Mouse (Mus musculus): ENCODE data around the gene Obscn. TPM values are rescaled to one million over a fixed set of nuclear protein-coding genes. Genes with fewer than 3 reads are reported as not detected.
"Not testable (repeated sequence)": the region's sequence is repeated elsewhere in the genome, so short reads cannot be mapped to it uniquely, and the experiment has no call there.

Obscn gene
- polyA plus RNA-seq, 1 experiment from 2014 or later: 0.29 TPM

DNA sequence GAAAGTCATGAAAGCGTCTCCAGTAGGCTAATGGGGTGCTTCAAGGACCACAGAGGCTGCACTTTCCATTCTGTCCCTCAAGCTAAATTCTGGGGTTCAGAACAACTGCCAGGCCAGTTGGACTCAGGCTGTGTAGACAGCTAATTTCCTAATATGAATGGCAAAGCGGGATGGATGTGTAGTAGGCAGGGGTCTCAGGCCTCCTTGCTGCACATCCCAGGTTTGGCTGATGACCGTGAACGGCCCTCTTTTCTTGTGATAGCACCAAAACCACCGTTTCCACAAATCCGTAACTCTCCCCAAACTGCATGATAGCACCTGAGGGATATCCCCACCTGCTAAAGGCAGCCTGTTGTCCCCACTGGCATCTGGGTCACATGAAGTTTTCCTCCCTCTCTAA lies 177.7 kb downstream of the Obscn start:
- no peak overlapping the region for H3K27ac ChIP-seq (ENCODE audit: low read length)
- no peak overlapping the region for H3K4me3 ChIP-seq (ENCODE audit: low read depth, low read length)
- no peak overlapping the region for H3K9ac ChIP-seq (ENCODE audit: low read depth, low read length)
- WGBS: 87% methylated on average over 6 of the region's 6 CpGs
- no peak for ATAC-seq
- no peaks in the 10 kb centered on the region for H3K9me3 ChIP-seq (replicated peaks; ENCODE audit: control insufficient read depth, low read length, poor library complexity, severe bottlenecking)
- 0 out of 2 replicates have a peak, but pooled peaks cover 3% of the 10 kb centered on the region for H3K36me3 ChIP-seq (ENCODE audit: control insufficient read depth, insufficient read depth, low read length)
- peak overlapping the region; percentile 86; the same call in 1 of the 2 replicates for H3K4me2 ChIP-seq (ENCODE audit: low read length)
- no peaks in the 10 kb centered on the region for H3K27me3 ChIP-seq (ENCODE audit: control insufficient read depth, insufficient read depth, low read depth, low read length)
- peaks cover 31% of the 10 kb centered on the region for H3K4me1 ChIP-seq (ENCODE audit: control insufficient read depth, insufficient read depth, low read length)

DNA sequence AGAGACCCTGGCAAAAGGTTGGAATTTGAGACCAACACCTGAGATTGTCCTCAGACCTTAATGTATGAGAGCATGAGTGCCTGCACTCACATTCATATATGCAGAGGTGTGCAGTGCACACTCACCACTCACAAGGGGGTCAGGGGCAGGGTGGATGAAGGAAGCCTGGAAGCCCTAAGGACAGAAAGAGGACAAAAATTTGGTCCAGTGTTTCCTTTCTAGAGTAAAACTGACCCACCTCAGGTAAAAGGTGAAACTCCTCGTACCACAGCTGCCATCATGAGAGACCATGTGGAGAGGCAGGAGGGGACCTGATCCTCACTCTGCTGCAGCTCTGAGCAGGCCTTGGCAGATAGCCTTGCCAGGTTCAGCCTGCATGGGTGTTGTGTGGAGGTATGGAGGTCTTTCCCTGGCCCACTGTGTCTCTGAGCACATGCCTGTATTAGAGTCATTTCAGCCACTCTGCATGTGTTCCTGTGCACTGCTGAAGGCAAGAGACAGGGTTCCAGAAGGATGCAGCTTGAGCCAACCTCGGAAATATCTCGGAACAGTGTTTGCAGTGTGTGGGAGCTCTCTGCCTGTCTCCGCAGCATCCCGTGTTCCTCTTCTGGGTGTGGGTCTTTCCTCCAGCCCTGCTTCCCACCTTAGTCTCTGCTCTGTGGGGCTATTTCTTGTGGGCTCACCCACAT lies 178.8 kb downstream of the Obscn start:
- Histone ChIP-seq H3K4me1 (ENCODE audit: control insufficient read depth, insufficient read depth, low read length) (peaks cover 35% of the 10 kb centered on the region), H3K9me3 (replicated peaks; ENCODE audit: control insufficient read depth, low read length, poor library complexity, severe bottlenecking) (no peaks in the 10 kb centered on the region), H3K9ac (ENCODE audit: low read depth, low read length) (peak overlapping the region; percentile 82), H3K4me3 (ENCODE audit: low read depth, low read length) (peak overlapping the region; percentile 62), H3K27me3 (ENCODE audit: control insufficient read depth, insufficient read depth, low read depth, low read length) (no peaks in the 10 kb centered on the region), H3K36me3 (ENCODE audit: control insufficient read depth, insufficient read depth, low read length) (0 out of 2 replicates have a peak, but pooled peaks cover 3% of the 10 kb centered on the region), H3K4me2 (ENCODE audit: low read length) (peak overlapping the region; percentile 86), H3K27ac (ENCODE audit: low read length) (no peak overlapping the region)
- 84% methylated on average over 5 of the region's 5 CpGs for WGBS
- no peak for ATAC-seq

DNA sequence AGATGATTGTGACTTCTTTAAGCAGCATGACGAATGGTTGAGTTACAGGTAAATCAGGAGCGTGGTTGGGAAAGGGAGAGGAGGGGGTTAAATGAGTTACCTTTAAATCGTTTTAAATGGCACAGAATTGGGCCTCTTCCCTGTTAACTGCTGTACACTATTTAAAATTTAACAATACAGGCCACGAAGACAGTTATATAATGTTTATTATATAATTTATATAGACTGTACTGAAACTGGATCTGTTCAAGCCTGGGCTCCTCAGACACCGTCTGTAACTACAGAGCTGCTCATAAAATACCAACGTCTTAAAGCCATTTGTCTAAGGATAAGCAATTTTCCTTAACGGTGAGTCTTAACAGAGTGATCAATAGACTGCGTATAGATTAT lies 180.3 kb downstream of the Obscn start:
- Histone ChIP-seq H3K9me3 (replicated peaks; ENCODE audit: control insufficient read depth, low read length, poor library complexity, severe bottlenecking) (no peaks in the 10 kb centered on the region), H3K27me3 (ENCODE audit: control insufficient read depth, insufficient read depth, low read depth, low read length) (no peaks in the 10 kb centered on the region), H3K4me1 (ENCODE audit: control insufficient read depth, insufficient read depth, low read length) (peaks cover 48% of the 10 kb centered on the region), H3K36me3 (ENCODE audit: control insufficient read depth, insufficient read depth, low read length) (0 out of 2 replicates have a peak, but pooled peaks cover 3% of the 10 kb centered on the region), H3K4me2 (ENCODE audit: low read length) (peak overlapping the region; percentile 86), H3K4me3 (ENCODE audit: low read depth, low read length) (peak overlapping the region; percentile 62), H3K27ac (ENCODE audit: low read length) (peak overlapping the region; percentile 98), H3K9ac (ENCODE audit: low read depth, low read length) (peak overlapping the region; percentile 82)
- ATAC-seq: no peak
- 15% methylated on average over 8 of the region's 8 CpGs for WGBS

DNA sequence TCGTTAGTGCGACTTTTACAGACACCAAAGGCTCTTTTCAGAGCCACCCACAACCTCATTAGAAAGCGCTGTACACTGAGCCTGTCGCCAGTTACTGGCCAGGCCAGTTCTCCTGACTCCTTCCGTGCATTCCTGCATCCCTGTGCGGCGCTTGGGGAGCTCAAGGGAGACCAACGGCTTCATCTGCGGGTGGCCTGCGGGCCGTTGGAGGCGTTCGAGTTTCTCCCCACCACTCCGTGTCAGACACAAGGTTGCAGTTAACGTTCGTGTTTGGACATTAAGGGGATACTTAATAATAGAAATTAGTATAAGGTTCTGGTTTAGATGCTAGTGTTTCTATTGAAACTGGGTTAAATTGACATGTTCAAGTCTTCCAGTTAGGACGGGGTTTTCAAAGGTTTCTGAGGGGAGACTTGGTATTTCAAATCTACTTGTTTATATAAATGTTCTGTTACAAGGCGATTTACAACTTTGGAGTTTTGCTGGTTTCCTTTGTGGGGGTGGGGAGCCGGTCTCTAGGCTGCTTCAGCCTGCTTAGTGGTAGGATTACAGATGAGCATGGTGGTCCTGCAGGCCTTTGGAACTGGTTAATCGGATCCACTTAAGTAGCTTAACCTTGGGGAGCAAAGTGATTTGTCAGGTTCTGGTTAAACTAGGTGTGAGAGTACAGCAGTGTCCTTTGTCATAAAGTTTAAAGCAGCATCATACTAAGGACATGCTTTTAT lies 180.9 kb downstream of the Obscn start:
- Histone ChIP-seq H3K27ac (ENCODE audit: low read length) (peak overlapping the region; percentile 98), H3K4me1 (ENCODE audit: control insufficient read depth, insufficient read depth, low read length) (peaks cover 51% of the 10 kb centered on the region), H3K36me3 (ENCODE audit: control insufficient read depth, insufficient read depth, low read length) (0 out of 2 replicates have a peak, but pooled peaks cover 3% of the 10 kb centered on the region), H3K27me3 (ENCODE audit: control insufficient read depth, insufficient read depth, low read depth, low read length) (no peaks in the 10 kb centered on the region), H3K9ac (ENCODE audit: low read depth, low read length) (peak overlapping the region; percentile 82), H3K4me3 (ENCODE audit: low read depth, low read length) (peak overlapping the region; percentile 62), H3K9me3 (replicated peaks; ENCODE audit: control insufficient read depth, low read length, poor library complexity, severe bottlenecking) (no peaks in the 10 kb centered on the region), H3K4me2 (ENCODE audit: low read length) (peak overlapping the region; percentile 86)
- ATAC-seq: no peak
- WGBS: under 1% methylated on average over 20 of the region's 20 CpGs

DNA sequence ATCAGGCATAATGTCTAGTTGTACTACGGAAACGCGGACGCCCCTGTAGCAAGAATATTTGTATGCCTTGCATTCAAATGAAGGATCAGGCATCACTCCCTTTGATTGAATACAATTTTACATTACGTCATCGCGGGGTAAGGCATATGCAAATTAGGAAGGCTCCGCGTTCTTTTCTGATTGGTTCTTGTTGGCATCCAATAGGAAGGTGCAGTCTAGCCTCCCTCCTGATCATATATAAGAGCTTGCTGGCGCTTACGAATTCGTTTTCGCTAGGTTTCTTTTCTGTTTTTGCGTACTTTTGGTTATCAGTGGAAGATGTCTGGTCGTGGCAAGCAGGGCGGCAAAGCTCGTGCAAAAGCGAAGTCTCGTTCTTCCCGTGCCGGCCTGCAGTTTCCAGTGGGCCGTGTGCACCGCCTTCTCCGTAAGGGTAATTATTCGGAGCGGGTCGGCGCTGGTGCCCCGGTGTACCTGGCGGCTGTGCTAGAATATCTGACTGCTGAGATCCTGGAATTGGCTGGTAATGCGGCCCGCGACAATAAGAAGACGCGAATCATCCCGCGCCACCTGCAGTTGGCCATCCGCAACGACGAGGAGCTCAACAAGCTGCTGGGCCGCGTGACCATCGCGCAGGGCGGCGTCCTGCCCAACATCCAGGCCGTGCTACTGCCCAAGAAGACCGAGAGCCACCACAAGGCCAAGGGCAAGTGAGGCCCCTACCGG lies 181.6 kb downstream of the Obscn start, which contains the start of the genes Hist3h2a and Trim17:
Hist3h2a (plus strand) TSS at position 266 of the 723 bp plus-strand sequence.
Trim17 (plus strand) TSS at position 266 of the 723 bp plus-strand sequence.
- Histone ChIP-seq H3K36me3 (ENCODE audit: control insufficient read depth, insufficient read depth, low read length) (0 out of 2 replicates have a peak, but pooled peaks cover 3% of the 10 kb centered on the region), H3K9ac (ENCODE audit: low read depth, low read length) (peak within 1 kb of the TSS; percentile 82), H3K4me2 (ENCODE audit: low read length) (peak within 1 kb of the TSS; percentile 86), H3K4me1 (ENCODE audit: control insufficient read depth, insufficient read depth, low read length) (peaks cover 51% of the 10 kb centered on the region), H3K9me3 (replicated peaks; ENCODE audit: control insufficient read depth, low read length, poor library complexity, severe bottlenecking) (no peaks in the 10 kb centered on the region), H3K27ac (ENCODE audit: low read length) (peak within 1 kb of the TSS; percentile 98), H3K27me3 (ENCODE audit: control insufficient read depth, insufficient read depth, low read depth, low read length) (no peaks in the 10 kb centered on the region), H3K4me3 (ENCODE audit: low read depth, low read length) (peak within 1 kb of the TSS; percentile 62)
- ATAC-seq: peak; percentile 89
- WGBS: under 1% methylated on average over 49 of the region's 49 CpGs

DNA sequence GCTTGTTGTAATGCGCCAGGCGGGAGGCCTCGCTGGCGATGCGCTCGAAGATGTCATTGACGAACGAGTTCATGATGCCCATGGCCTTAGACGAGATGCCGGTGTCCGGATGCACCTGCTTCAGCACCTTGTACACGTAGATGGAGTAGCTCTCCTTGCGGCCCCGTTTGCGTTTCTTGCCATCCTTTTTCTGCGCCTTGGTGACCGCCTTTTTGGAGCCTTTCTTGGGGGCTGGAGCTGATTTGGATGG lies 182.1 kb downstream of the Obscn start:
- peak; percentile 43; the same call in 1 of the 2 replicates for ATAC-seq
- H3K27me3 ChIP-seq (ENCODE audit: control insufficient read depth, insufficient read depth, low read depth, low read length); H3K36me3 ChIP-seq (ENCODE audit: control insufficient read depth, insufficient read depth, low read length); H3K9me3 ChIP-seq (replicated peaks; ENCODE audit: control insufficient read depth, low read length, poor library complexity, severe bottlenecking): not testable (repeated sequence)
- Histone ChIP-seq H3K4me1 (ENCODE audit: control insufficient read depth, insufficient read depth, low read length) (peaks cover 46% of the 10 kb centered on the region), H3K4me2 (ENCODE audit: low read length) (peak overlapping the region; percentile 56), H3K9ac (ENCODE audit: low read depth, low read length) (peak overlapping the region; percentile 77), H3K4me3 (ENCODE audit: low read depth, low read length) (peak overlapping the region; percentile 62), H3K27ac (ENCODE audit: low read length) (peak overlapping the region; percentile 98)
- WGBS: 0% methylated on average over 17 of the region's 17 CpGs

DNA sequence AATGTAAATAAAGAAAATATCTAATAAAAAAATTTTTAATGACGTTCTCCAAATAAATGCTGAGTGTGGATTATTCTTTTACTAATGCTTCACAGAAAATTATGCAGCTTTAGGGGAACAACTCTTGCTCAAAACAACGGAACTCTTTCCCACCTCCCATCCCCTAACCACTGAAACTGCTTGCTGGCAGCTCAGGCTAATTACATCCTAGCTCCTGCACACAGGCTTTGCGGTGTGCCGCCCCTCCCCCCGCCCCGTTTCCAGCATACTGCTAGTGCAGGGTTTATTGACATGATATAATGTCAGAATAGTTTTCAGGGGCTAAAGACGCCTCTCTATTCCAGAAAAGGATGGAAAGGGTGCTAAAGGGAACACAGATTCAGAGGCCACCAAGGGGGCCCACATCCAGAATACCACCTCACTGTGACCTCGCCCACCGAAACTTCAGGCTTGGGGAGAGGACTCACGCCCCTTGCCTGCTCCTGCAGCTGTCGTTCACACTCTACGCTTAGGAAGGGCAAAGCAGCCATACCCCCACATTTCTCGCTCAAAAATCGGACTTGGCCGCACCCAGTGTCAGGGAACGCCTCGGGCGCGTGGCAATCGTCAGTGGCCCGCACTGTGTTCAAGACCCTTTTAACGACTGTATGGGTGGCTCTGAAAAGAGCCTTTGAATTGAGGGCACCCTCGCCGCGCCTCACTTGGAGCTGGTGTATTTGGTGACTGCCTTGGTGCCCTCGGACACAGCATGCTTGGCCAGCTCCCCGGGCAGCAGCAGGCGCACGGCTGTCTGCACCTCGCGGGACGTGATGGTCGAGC lies 182.6 kb downstream of the Obscn start:
- Histone ChIP-seq H3K4me1 (ENCODE audit: control insufficient read depth, insufficient read depth, low read length) (peaks cover 45% of the 10 kb centered on the region), H3K36me3 (ENCODE audit: control insufficient read depth, insufficient read depth, low read length) (0 out of 2 replicates have a peak, but pooled peaks cover 3% of the 10 kb centered on the region), H3K4me2 (ENCODE audit: low read length) (peak overlapping the region; percentile 56), H3K27me3 (ENCODE audit: control insufficient read depth, insufficient read depth, low read depth, low read length) (no peaks in the 10 kb centered on the region), H3K9me3 (replicated peaks; ENCODE audit: control insufficient read depth, low read length, poor library complexity, severe bottlenecking) (no peaks in the 10 kb centered on the region), H3K9ac (ENCODE audit: low read depth, low read length) (peak overlapping the region; percentile 77), H3K27ac (ENCODE audit: low read length) (peak overlapping the region; percentile 98), H3K4me3 (ENCODE audit: low read depth, low read length) (peak overlapping the region; percentile 62)
- WGBS: under 1% methylated on average over 33 of the region's 33 CpGs
- ATAC-seq: no peak; the same call in none of the 2 replicates

DNA sequence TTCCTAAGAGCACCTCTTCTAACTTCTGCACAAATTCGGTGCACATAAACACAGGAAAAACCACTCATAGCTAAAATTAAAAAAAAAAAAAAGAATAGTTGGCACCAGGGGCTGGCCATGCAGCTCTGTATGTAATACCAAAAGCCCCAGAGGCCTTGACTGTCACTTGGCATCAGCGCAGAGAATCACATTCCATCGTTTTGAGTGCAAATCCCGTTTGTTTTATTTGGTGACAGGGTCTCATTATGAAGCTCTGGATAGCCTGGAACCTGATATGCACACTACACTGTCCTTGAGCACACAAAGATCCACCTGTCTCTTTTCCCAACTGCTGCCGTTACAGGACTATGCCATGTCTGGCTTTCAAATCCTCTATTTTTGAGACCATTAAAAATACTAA lies 185.0 kb downstream of the Obscn start:
- H3K4me1 ChIP-seq (ENCODE audit: control insufficient read depth, insufficient read depth, low read length): peaks cover 27% of the 10 kb centered on the region
- H3K4me3 ChIP-seq (ENCODE audit: low read depth, low read length): peak overlapping the region; percentile 68
- 54% methylated on average over 5 of the region's 5 CpGs for WGBS
- no peaks in the 10 kb centered on the region for H3K36me3 ChIP-seq (ENCODE audit: control insufficient read depth, insufficient read depth, low read length)
- ATAC-seq: no peak
- no peaks in the 10 kb centered on the region for H3K9me3 ChIP-seq (replicated peaks; ENCODE audit: control insufficient read depth, low read length, poor library complexity, severe bottlenecking)
- peak overlapping the region; percentile 61 for H3K4me2 ChIP-seq (ENCODE audit: low read length)
- no peaks in the 10 kb centered on the region for H3K27me3 ChIP-seq (ENCODE audit: control insufficient read depth, insufficient read depth, low read depth, low read length)
- H3K27ac ChIP-seq (ENCODE audit: low read length): peak overlapping the region; percentile 99
- H3K9ac ChIP-seq (ENCODE audit: low read depth, low read length): peak overlapping the region; percentile 79

Data from midbrain, embryonic 16.5 days (tissue).